Mouse (Mus musculus): ENCODE data around the gene Mill1. TPM values are rescaled to one million over a fixed set of nuclear protein-coding genes. Genes with fewer than 3 reads are reported as not detected.
"Not testable (repeated sequence)": the region's sequence is repeated elsewhere in the genome, so short reads cannot be mapped to it uniquely, and the experiment has no call there.

The Mill1 gene
- total RNA-seq (2021) = not detected
- long read RNA-seq = 0 reads

DNA sequence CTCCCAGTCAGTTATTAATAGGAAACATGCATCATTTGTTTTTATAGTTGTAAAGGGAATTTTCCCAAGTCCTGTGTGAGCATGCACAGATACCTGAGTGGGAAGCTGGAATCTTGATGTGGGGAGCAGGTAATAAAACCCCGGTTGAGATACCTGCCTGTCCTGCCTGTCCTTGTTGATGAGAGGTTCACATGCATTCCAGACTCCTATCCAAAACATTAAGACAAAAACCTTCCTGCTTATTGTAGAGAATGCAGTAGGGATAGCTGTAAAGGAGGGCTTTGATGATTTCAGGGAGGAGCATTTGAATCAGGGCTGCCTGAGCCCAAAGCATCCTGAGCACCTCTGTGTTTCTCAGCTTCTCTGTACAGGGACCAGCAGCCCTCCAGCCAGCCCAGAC is at the start of gene Mill1:
Gene Mill1 (plus strand): TSS at position 301 of the 400 bp plus-strand sequence.
- DNase-seq (ENCODE audit: low spot score in 2 of 2) = no peak

- peak in 1 of 2 experiments; percentile 3 for DNase-seq (ENCODE audit: low spot score in 2 of 2)
These were observed 34.2 kb upstream of the Mill1 start for GRCm38 (mm10) chr7:18210938-18211337.

DNA sequence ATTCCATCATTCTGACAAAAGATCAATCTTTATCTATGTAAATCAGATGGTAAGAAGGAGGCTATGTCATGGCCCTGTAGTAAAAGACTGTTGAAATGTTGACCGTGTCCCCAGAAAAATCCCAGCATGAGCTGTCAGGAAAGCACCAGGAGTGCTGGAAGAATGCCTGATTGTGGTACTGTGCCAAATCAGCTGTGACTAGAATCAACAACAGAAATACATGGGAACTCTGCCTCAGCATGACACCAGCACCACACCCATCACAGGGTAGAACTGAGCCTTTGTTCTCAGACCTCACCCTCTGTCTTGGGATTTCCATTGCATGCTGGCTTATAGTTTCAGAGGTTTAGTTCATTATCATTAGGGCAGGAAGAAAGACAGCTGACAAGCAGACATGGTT is 30.4 kb upstream of the Mill1 start:
- DNase-seq (ENCODE audit: low spot score in 2 of 2) = no peak

GRCm38 (mm10) chr7:18238561-18238960 is 6.6 kb upstream of the Mill1 start:
- DNase-seq (ENCODE audit: low spot score in 2 of 2) = no peak

DNA sequence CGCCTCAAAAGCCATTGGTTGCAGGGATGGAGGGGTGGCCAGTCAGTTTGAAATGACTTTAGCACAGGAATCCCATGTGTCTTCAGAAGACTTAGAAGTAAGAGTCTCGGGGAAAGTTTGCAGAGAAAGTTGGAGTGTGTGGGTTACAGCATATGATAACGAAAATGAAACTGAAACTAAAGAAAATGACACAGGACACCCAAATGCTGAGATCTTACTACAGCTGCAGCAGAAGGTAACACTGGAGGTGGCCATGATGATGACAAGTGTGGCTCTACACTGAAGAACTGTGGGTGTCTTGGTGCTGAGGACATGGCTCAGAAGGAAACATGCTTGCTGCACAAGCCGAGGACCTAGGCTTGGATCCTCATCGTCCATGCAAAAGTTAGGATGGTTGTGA is 3.9 kb upstream of the Mill1 start:
- no peak for DNase-seq (ENCODE audit: low spot score in 2 of 2)

DNA sequence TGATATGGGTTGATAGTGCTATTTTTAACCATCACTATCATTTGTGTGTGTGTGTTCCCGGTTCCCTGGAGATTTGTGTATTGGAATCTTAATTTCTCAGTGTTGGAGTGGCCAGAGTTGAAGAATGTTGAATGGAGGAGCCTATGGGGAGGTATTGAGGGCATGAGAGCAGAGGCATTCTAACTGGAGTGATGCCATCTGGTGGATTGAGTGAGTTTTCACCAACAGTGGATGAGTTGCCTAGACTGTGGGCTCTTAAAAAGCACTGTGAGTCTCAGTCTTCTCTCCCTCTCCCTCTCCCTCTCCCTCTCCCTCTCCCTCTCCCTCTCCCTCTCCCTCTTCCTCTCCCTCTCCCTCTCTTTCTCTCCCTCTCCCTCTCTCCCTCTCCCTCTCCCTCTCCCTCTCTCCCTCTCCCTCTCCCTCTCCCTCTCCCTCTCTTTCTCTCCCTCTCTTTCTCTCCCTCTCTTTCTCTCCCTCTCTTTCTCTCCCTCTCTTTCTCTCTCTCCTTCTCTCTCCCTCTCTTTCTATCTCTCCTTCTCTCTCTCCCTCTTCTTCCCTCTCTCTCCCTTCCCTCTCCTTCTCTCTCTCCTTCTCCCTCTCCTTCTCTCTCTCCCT is 1.1 kb upstream of the Mill1 start:
- DNase-seq (ENCODE audit: low spot score in 2 of 2) = not testable (repeated sequence)

- no peak for DNase-seq (ENCODE audit: low spot score in 2 of 2)
These were observed 15.1 kb downstream of the Mill1 start for GRCm38 (mm10) chr7:18260219-18260618.

DNA sequence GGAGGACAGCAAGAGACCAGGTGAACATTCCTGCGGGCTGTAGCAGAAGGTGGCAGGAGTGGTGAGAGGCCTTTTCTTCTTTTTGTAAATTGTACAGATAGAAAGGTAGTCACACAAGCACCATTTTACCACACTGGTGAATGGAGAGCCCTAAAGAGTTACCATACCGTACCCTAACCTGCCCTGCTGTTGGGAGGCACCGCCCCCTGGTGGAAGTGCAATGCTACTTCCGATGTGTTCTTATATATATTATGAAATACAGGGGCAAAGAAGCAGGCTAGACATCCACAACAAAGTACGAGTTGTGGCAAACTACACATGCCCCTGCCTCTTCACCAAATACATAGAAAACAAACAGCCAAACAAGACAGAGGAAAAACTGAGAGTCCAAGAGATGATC is 19.9 kb downstream of the Mill1 start:
- no peak for DNase-seq (ENCODE audit: low spot score in 2 of 2)

Other genes with a start within 250 kb of the Mill1 start
- not detected for gene Ceacam13, start 235.5 kb upstream of the Mill1 start, total RNA-seq (2021)
- not detected for gene Ceacam12, start 179.4 kb upstream of the Mill1 start, total RNA-seq (2021)
- not detected for gene Igfl3, start 68.9 kb upstream of the Mill1 start, total RNA-seq (2021)
- not detected for gene Psg18, start 109.7 kb downstream of the Mill1 start, total RNA-seq (2021)
- not detected for gene Psg28, start 186.7 kb downstream of the Mill1 start, total RNA-seq (2021)
- gene Psg26, start 238.8 kb downstream of the Mill1 start, total RNA-seq (2021) = not detected

Data from layer of hippocampus, postnatal 10 days (tissue).